ENCODE assay signal across 1 mouse cellular context in the genomic region with DNA sequence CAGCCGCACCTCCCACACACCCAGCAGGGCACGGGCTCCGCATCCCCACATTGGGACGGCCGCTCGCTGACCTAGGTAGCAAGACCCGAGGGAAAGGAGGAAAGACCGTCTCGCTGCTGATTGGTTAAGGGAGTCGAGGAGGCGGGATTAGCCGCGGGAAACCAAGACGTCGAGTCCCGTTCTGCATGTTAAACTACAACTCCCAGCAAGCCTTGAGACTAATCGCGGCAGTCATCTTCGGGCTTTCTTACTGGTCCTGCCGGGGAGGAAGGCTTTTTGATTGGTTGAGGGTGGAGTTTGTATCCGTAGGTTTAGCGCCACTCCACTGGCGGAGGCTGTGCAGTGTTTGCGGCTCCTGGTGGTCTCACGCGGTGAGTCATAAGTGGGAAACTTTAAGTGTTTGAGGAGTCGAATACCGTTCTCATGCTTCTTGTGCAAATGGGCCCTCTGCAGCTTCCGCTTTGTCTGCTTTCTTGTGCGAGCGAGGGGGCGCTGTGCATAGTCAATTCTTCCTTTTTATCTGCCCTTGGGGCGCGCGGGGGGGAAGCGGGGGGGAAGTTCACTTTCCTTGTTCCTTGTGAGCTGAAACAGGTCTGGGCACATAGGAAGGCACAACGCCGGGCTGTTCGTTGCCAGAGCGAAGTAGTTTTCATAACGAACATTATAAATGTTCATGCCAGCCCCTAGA.
A peak's percentile ranks its signal among the peaks of the same experiment; 100 is the strongest.
TF ChIP-seq lines count a peak whose summit lies in the region.

A gene (minus strand): TSS at position 100 of the 688 bp plus-strand sequence.
A gene (plus strand): TSS at position 302 of the 688 bp plus-strand sequence.

TF ChIP-seq in MEL, 35 proteins besides CTCF, POLR2A, EP300 and RAD21 (continued from another document):
- 0 out of 2 replicates have a peak, but pooled peaks have one; percentile 6 for TF ChIP-seq TCF12 (IDR thresholded peaks at IDR 0.05; ENCODE audit: low read depth, low read length)
- peak; percentile 82 for TF ChIP-seq TBP (IDR thresholded peaks at IDR 0.05; ENCODE audit: low read depth, low read length)
- TF ChIP-seq MEF2A (IDR thresholded peaks at IDR 0.05; ENCODE audit: extremely low read depth, insufficient replicate concordance, low read depth, low read length, poor library complexity, severe bottlenecking), result no peak
- TF ChIP-seq ETS1 (IDR thresholded peaks at IDR 0.05; ENCODE audit: low read depth, low read length), result peak; percentile 41; the same call in 1 of the 2 replicates
- peak; percentile 69 for TF ChIP-seq NELFE (IDR thresholded peaks at IDR 0.05; ENCODE audit: low read depth, low read length)
- no peak for TF ChIP-seq MYB (IDR thresholded peaks at IDR 0.05; ENCODE audit: low read depth, low read length)
- TF ChIP-seq HCFC1 (IDR thresholded peaks at IDR 0.05; ENCODE audit: low read depth, low read length), result peak; percentile 99
- TF ChIP-seq POLR2AphosphoS2 (IDR thresholded peaks at IDR 0.05; ENCODE audit: low read length), result peak; percentile 84; the same call in 1 of the 2 replicates
- TF ChIP-seq GATA1 (IDR thresholded peaks at IDR 0.05; ENCODE audit: low read depth, low read length), result peak; percentile 99
- TF ChIP-seq JUND (IDR thresholded peaks at IDR 0.05; ENCODE audit: low read depth, low read length), result peak; percentile 26; the same call in 1 of the 2 replicates
- TF ChIP-seq MAX (IDR thresholded peaks at IDR 0.05; ENCODE audit: low read length), result peak; percentile 69; the same call in 1 of the 2 replicates
- TF ChIP-seq MAFK (IDR thresholded peaks at IDR 0.05; ENCODE audit: borderline replicate concordance, low read depth, low read length), result no peak
- no peak for TF ChIP-seq POLR2AphosphoS5 (IDR thresholded peaks at IDR 0.05; ENCODE audit: borderline replicate concordance, low read depth, low read length)
- no peak; the same call in 1 of the 2 replicates for TF ChIP-seq CHD2 (IDR thresholded peaks at IDR 0.05; ENCODE audit: low read length)
